Mouse (Mus musculus) bone marrow, adult 2 months (tissue): ENCODE measurements around the gene Dnah14.

ENCODE experiments used
- CTCF ChIP-seq: fragments of 200-500 bp; IDR thresholded peaks from 2 replicates; pipeline ENCODE4 v1.5.1; 2011; ENCODE audit warnings: low read length, control low read depth; ENCODE audit not compliant: control insufficient read depth, insufficient read depth
- POLR2A ChIP-seq: fragments of 200-500 bp; IDR thresholded peaks from 2 replicates; pipeline ENCODE4 v1.6.1; 2011; ENCODE audit warnings: low read depth, mild to moderate bottlenecking, control low read depth, low read length, borderline replicate concordance; ENCODE audit not compliant: control insufficient read depth

GRCm38 (mm10) chr1:181583152-181583551, 6.8 kb downstream of the Dnah14 start:
- no peak for TF ChIP-seq CTCF
- no peak for TF ChIP-seq POLR2A
